Mouse (Mus musculus) left cerebral cortex, adult 9 months (tissue): ENCODE measurements around the gene C87436.

Experiments used
- DNase-seq, 2 experiments: peaks; one replicate each; pipeline ENCODE4 v3.0.0; 2022; ENCODE audit warnings: low spot score in 2 of 2

Gene C87436

GRCm38 (mm10) chr6:86426358-86426757 lies 11.8 kb upstream of the C87436 start, which contains the start of gene Gm44790:
TSS of gene Gm44790 (plus strand) at chr6:86426658.
- no peak for DNase-seq

- no peak for DNase-seq
These were observed 6.6 kb upstream of the C87436 start for GRCm38 (mm10) chr6:86431531-86431930.

DNA sequence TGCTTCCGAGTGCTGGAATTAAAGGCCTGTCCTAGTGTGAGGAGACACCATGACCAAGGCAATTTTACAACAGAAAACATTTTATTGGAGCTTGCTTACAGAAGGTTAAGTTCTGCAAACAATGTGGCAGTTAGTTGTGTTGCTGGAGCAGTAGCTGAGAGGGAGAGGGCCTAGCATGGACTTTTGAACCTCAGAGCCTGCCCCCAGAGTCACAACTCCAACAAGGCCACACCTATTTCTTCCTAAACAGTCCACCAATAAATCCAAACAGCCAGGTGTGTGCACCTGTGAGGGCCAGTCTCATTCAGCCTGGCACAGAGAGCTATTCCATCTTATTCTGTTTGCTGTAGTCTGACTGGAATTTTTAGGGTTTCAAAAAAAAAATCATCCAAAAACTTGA lies 4.5 kb upstream of the C87436 start:
- no peak for DNase-seq

- peak; percentile 25 to 47 for DNase-seq
These were observed 463 bp upstream of the C87436 start for GRCm38 (mm10) chr6:86437711-86438110.

DNA sequence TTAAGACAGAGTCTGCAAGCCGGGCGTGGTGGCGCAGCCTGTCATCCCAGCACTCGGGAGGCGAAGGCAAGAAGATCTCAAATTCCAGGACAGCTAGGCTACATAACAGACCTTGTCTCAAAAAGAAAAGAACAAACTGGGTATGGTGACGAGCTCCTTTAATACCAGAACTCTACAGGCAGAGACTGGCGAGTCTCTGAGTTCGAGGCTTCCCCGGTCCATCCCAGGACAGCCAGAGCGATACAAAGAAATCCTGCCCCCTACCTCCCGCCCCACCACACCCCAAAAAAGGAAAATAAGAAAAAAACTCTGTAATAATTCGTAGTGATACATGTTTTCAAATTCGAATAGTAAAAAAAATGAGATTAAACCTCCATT lies 934 bp downstream of the C87436 start:
- DNase-seq: no peak

GRCm38 (mm10) chr6:86439531-86439930 lies 1.4 kb downstream of the C87436 start:
- no peak for DNase-seq

DNA sequence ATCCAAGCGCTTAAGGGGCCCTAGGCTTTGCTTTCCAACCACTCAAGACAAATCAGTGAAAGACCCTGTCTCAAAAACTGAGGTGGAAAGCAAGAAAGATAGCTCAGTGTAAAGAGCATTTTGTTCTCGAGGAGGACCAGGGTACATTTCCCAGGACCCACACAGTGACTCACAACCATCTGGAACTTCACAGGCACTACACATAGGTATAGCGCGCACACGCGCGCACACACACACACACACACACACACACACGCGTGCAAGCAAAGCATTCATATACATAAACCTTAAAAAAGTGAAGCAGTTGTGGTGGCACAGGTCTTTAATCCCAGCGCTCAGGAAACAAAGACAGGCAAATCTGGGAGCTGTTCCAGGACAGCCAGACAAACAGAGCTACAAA lies 3.4 kb downstream of the C87436 start:
- no peak for DNase-seq

DNA sequence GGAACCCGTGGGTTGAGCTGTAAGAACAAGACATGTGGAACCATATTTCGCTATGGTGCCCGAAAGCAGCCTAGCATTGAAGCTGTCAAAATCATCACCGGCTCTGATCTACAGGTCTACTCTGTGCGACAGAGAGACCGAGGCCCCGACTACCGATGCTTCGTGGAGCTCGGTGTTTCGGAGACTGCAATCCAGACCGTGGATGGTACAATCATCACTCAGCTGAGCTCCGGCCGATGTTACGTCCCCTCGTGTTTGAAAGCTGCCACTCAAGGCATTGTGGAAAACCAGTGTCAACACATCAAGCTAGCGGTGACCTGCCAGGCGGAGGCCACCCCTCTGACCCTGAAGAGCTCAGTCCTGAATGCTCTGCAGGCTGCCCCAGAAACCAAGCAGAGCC lies 7.4 kb downstream of the C87436 start:
- DNase-seq: no peak

DNA sequence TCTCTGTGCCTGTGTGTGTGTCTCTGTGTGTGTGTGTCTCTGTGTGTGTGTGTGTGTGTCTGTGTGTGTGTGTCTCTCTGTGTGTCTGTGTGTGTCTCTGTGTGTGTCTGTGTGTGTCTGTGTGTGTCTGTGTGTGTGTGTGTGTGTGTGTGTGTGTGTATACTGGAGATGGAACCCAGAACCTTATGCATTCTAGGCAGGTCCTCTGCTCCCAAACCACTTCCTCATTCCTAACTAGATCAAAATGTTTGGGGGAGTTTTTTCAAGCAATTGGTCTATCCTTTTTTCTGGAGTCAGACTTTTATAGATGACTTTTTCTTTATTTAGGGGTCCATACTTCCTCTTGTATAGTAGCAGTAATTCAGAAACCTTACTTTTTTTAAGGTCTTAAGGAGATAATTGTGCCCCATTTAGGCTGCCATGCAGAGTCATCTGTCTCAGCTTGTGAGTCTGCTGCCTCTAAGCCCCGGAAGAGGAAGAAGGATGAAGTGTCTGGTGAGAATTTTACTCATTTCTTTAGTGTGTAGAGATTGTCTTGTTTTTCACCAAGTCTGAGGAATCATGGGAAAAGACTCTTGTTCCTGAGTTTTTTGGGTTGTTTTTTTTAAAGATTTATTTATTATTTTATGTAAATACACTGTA lies 8.9 kb downstream of the C87436 start:
- DNase-seq: no peak

DNA sequence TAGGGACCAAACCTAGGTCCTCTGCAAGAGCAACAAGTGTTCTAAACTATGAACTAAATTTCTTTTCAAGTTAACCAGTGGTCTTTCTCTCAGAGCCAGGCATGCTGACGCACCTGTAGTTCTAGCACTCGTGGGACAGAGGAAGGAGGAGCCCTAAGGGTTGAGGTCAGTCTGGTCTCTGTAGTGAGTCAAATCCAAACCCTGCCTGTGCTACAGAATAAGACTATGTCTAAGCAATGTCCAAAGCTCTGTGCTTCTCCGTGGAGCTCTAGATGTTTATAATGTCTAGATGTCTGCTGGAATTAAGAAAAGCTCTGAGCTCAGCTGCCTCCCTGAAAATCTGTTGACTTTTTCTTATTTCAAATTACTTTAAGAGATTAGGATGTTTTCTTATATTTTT lies 18.6 kb downstream of the C87436 start:
- no peak for DNase-seq

- no peak for DNase-seq
These were observed 24.9 kb downstream of the C87436 start for GRCm38 (mm10) chr6:86463079-86463478.

DNA sequence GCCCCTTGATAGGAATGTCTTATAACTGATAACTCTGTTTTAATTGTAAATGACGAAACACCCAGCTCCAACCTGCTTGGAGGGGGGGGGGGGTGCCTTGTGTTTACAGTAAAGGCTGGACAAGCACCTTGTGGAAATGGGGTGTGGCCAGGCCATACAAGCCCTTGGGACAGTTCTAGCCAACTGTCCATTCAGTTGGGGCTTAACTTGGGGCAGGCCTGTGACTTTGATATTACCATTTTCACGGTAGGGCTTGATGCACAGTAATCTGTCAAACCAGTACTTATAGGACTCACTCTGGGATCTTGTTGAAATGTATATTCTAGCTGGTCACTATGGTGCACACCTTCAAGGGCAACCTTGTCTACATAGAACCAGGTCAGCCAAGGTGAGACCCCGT lies 33.1 kb downstream of the C87436 start:
- no peak for DNase-seq

DNA sequence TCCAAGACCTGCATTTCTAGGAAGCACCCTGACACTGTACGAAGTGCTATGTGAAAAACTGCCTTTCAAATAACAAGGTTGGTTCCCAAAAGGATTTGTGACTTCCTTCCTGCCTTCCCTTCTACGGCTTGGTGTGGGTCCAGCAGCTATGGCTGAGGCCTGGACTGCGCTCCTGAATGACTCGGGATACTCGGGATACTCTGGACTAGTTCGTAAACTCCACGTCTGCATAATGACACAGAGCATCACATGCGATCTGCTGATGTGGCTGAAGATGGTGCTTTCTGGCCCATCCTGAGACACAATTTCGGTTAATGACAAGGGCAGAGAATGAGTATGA lies 33.6 kb downstream of the C87436 start:
- no peak for DNase-seq

GRCm38 (mm10) chr6:86472100-86472955 lies 34.2 kb downstream of the C87436 start:
- DNase-seq: peak; percentile 98 to 100

- peak in 1 of 2 experiments; percentile 25 for DNase-seq
These were observed 34.9 kb downstream of the C87436 start for GRCm38 (mm10) chr6:86473077-86473476.

DNA sequence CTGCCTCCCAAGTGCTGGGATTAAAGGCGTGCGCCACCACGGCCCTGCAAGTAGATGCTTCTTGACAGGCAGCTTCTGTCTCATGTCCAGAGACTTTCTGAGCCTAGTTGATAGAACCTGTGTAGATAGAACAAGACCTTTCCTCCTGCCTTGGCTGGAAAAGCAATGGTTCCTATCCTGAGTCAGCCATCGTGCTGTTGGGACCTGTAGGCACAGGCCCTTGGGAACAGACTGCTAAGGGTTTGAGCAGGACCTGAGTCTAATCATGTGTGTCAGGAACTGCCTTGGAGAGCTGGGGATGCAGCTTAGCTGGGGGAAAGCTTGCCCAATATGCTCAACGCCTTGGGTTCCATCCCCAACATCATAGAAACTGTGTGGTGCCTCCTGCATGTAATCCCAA lies 35.9 kb downstream of the C87436 start:
- DNase-seq: no peak

DNA sequence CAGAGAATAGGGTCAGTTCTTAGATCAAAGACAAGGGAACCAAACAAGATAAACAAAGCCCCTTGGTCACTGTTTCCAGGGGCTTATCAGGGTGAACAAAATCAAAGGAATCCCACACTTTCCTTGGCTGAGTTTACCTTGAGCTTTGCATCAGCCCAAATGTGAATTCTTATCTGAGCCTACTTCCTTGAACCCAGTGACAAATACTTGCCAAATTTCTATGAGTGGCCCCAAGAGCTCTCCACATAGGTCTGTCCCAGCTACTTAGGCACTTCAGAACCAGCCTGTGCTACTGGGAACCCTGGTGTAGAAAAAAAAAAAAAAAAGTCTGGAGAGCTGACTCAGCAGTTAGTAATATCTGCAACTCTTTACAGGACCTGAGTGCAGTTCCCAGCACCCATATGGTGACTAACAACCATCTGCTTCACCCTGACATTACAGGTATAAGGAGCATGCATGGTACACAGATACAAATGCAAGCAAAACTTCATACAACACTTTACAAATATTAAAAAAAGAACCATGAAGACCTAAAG lies 36.5 kb downstream of the C87436 start:
- DNase-seq: no peak

- no peak for DNase-seq
These were observed 37.4 kb downstream of the C87436 start for GRCm38 (mm10) chr6:86475462-86476167.

GRCm38 (mm10) chr6:86476931-86477330 lies 38.8 kb downstream of the C87436 start:
- no peak for DNase-seq

DNA sequence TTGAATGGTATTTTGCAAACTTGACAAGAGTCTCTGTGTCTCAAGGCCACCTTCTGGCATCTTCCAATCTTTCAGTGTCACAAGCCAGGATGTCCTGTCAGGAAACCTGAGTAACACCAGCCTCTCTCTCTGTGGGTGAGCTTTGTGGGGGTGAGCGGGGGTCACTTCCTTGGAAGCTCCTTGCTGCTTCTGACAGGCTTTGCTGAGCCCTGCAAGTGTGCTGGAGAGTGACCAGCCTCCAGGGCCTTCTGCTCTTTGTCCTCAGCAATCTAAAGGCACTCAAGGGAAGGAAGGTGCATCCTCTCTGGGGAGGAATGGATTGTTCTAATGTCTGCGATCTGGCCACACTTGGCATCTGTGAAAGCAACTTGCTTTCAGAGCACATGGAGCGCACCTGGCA lies 41.1 kb downstream of the C87436 start:
- DNase-seq: no peak

DNA sequence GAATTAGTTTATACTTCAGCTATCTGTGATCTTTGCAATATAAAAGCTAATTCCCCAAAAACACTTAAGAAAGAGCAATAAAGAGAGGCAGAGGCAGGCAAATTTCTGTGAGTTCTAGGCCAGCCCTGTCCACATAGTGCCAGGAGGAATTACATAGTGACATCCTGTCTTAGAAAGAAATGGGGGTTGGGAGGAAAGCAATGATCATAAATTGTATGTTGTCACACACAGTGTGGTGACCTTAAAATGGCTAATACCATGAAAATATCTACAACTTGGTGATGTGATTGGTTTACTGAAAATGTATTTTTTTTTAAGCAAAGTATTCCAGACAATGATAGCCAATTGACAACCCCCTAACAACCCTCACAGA lies 41.6 kb downstream of the C87436 start:
- no peak for DNase-seq

GRCm38 (mm10) chr6:86480189-86480831 lies 42.1 kb downstream of the C87436 start:
- no peak for DNase-seq
